Mouse (Mus musculus) fat pad, adult 2 months (tissue): ENCODE data around the gene Clcnka.

Experiments used
- DNase-seq: peaks from one replicate; pipeline ENCODE4 v3.0.0-alpha.2; 2011; ENCODE audit warnings: low read depth, low spot score; ENCODE audit errors: extremely low read depth

The Clcnka gene

GRCm38 (mm10) chr4:141336196-141336595 is 62.3 kb downstream of the Clcnka start:
- DNase-seq: no peak

GRCm38 (mm10) chr4:141335263-141335796 is 63.2 kb downstream of the Clcnka start:
- DNase-seq: no peak

GRCm38 (mm10) chr4:141334695-141335094 is 63.8 kb downstream of the Clcnka start:
- no peak for DNase-seq
